Mouse (Mus musculus): ENCODE results near the gene Cldn22. TPM values are rescaled to one million over a fixed set of nuclear protein-coding genes. Genes with fewer than 3 reads are reported as not detected.
A peak's percentile ranks its signal among the peaks of the same experiment; 100 is the strongest.

Gene Cldn22
- polyA plus RNA-seq, 1 experiment from 2014 or later: not detected

- no peak overlapping the region for H3K9ac ChIP-seq (replicated peaks; ENCODE audit: low read length)
- H3K9me3 ChIP-seq (replicated peaks; ENCODE audit: control insufficient read depth, low read length): no peaks in the 10 kb centered on the region
- no peaks in the 10 kb centered on the region for H3K4me1 ChIP-seq (ENCODE audit: control insufficient read depth, insufficient read depth, low read length)
- WGBS: 43% methylated on average over 10 of the region's 10 CpGs
- H3K27me3 ChIP-seq (ENCODE audit: control insufficient read depth, insufficient read depth, low read length): no peaks in the 10 kb centered on the region; the same call in 1 of the 2 replicates
- H3K4me2 ChIP-seq (ENCODE audit: low read depth, low read length): no peak overlapping the region
- H3K36me3 ChIP-seq (replicated peaks; ENCODE audit: control insufficient read depth, insufficient read depth, low read depth, low read length): no peaks in the 10 kb centered on the region
- H3K27ac ChIP-seq (replicated peaks; ENCODE audit: low read depth, low read length): no peak overlapping the region
- H3K4me3 ChIP-seq (ENCODE audit: low read depth, low read length): no peak overlapping the region
- peak; percentile 36 for DNase-seq (ENCODE audit: low spot score)
- no peak for ATAC-seq (replicated peaks; ENCODE audit: insufficient number of reproducible peaks, low FRiP score, low TSS enrichment, low read depth)
Observed at GRCm38 (mm10) chr8:47787705-47788104, 36.6 kb upstream of the Cldn22 start.

DNA sequence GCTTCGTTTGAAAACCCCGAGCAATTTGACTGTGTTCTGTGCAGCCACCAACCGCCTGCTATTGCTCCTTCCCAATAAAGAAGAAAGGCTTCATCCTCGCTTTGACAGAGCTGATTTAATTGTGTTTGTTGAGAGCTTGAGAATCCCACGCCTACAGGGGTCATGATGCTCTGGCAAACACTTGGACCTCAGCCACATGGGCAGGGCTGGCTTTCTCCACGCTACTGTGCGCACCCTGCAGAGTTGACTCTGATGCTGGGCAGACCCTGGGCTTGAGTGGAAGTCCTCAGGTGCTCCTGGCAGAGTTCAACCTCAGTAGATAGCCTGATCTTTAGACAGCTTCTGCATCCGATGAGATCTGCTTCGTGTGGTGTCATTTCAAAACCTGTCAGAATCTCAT is 32.3 kb upstream of the Cldn22 start:
- no peak for ATAC-seq (replicated peaks; ENCODE audit: insufficient number of reproducible peaks, low FRiP score, low TSS enrichment, low read depth)
- Histone ChIP-seq H3K4me2 (ENCODE audit: low read depth, low read length) (no peak overlapping the region), H3K9me3 (replicated peaks; ENCODE audit: control insufficient read depth, low read length) (no peaks in the 10 kb centered on the region), H3K36me3 (replicated peaks; ENCODE audit: control insufficient read depth, insufficient read depth, low read depth, low read length) (no peaks in the 10 kb centered on the region), H3K9ac (replicated peaks; ENCODE audit: low read length) (no peak overlapping the region), H3K27ac (replicated peaks; ENCODE audit: low read depth, low read length) (no peak overlapping the region), H3K27me3 (ENCODE audit: control insufficient read depth, insufficient read depth, low read length) (no peaks in the 10 kb centered on the region; the same call in 1 of the 2 replicates), H3K4me3 (ENCODE audit: low read depth, low read length) (no peak overlapping the region), H3K4me1 (ENCODE audit: control insufficient read depth, insufficient read depth, low read length) (no peaks in the 10 kb centered on the region)
- DNase-seq (ENCODE audit: low spot score): no peak
- 77% methylated on average over 9 of the region's 9 CpGs for WGBS

GRCm38 (mm10) chr8:47799438-47799837 is 24.8 kb upstream of the Cldn22 start:
- Histone ChIP-seq H3K27me3 (ENCODE audit: control insufficient read depth, insufficient read depth, low read length) (no peaks in the 10 kb centered on the region), H3K4me2 (ENCODE audit: low read depth, low read length) (no peak overlapping the region), H3K27ac (replicated peaks; ENCODE audit: low read depth, low read length) (no peak overlapping the region), H3K4me3 (ENCODE audit: low read depth, low read length) (no peak overlapping the region), H3K4me1 (ENCODE audit: control insufficient read depth, insufficient read depth, low read length) (no peaks in the 10 kb centered on the region), H3K9me3 (replicated peaks; ENCODE audit: control insufficient read depth, low read length) (no peaks in the 10 kb centered on the region), H3K36me3 (replicated peaks; ENCODE audit: control insufficient read depth, insufficient read depth, low read depth, low read length) (no peaks in the 10 kb centered on the region), H3K9ac (replicated peaks; ENCODE audit: low read length) (no peak overlapping the region)
- 81% methylated on average over 6 of the region's 6 CpGs for WGBS
- ATAC-seq (replicated peaks; ENCODE audit: insufficient number of reproducible peaks, low FRiP score, low TSS enrichment, low read depth) (no peak), DNase-seq (ENCODE audit: low spot score) (no peak)

- Histone ChIP-seq H3K27me3 (ENCODE audit: control insufficient read depth, insufficient read depth, low read length) (no peaks in the 10 kb centered on the region), H3K4me2 (ENCODE audit: low read depth, low read length) (no peak overlapping the region), H3K27ac (replicated peaks; ENCODE audit: low read depth, low read length) (no peak overlapping the region), H3K9me3 (replicated peaks; ENCODE audit: control insufficient read depth, low read length) (no peaks in the 10 kb centered on the region), H3K36me3 (replicated peaks; ENCODE audit: control insufficient read depth, insufficient read depth, low read depth, low read length) (no peaks in the 10 kb centered on the region), H3K9ac (replicated peaks; ENCODE audit: low read length) (no peak overlapping the region), H3K4me3 (ENCODE audit: low read depth, low read length) (no peak overlapping the region), H3K4me1 (ENCODE audit: control insufficient read depth, insufficient read depth, low read length) (no peaks in the 10 kb centered on the region)
- DNase-seq (ENCODE audit: low spot score) (no peak), ATAC-seq (replicated peaks; ENCODE audit: insufficient number of reproducible peaks, low FRiP score, low TSS enrichment, low read depth) (no peak)
- WGBS: 68% methylated on average over 2 of the region's 2 CpGs
Observed at GRCm38 (mm10) chr8:47802349-47802748, 21.9 kb upstream of the Cldn22 start.

- Histone ChIP-seq H3K27me3 (ENCODE audit: control insufficient read depth, insufficient read depth, low read length) (no peaks in the 10 kb centered on the region), H3K4me3 (ENCODE audit: low read depth, low read length) (no peak overlapping the region), H3K4me1 (ENCODE audit: control insufficient read depth, insufficient read depth, low read length) (no peaks in the 10 kb centered on the region), H3K4me2 (ENCODE audit: low read depth, low read length) (no peak overlapping the region), H3K36me3 (replicated peaks; ENCODE audit: control insufficient read depth, insufficient read depth, low read depth, low read length) (no peaks in the 10 kb centered on the region), H3K27ac (replicated peaks; ENCODE audit: low read depth, low read length) (no peak overlapping the region), H3K9ac (replicated peaks; ENCODE audit: low read length) (no peak overlapping the region), H3K9me3 (replicated peaks; ENCODE audit: control insufficient read depth, low read length) (no peaks in the 10 kb centered on the region)
- ATAC-seq (replicated peaks; ENCODE audit: insufficient number of reproducible peaks, low FRiP score, low TSS enrichment, low read depth) (no peak), DNase-seq (ENCODE audit: low spot score) (no peak)
- WGBS: 100% methylated on average over 1 of the region's 1 CpGs
Observed at GRCm38 (mm10) chr8:47804262-47804661, 20.0 kb upstream of the Cldn22 start.

GRCm38 (mm10) chr8:47809970-47810665 is 14.2 kb upstream of the Cldn22 start:
- Histone ChIP-seq H3K4me3 (ENCODE audit: low read depth, low read length) (no peak overlapping the region), H3K27me3 (ENCODE audit: control insufficient read depth, insufficient read depth, low read length) (no peaks in the 10 kb centered on the region), H3K36me3 (replicated peaks; ENCODE audit: control insufficient read depth, insufficient read depth, low read depth, low read length) (no peaks in the 10 kb centered on the region), H3K4me2 (ENCODE audit: low read depth, low read length) (no peak overlapping the region), H3K27ac (replicated peaks; ENCODE audit: low read depth, low read length) (no peak overlapping the region), H3K9ac (replicated peaks; ENCODE audit: low read length) (no peak overlapping the region), H3K9me3 (replicated peaks; ENCODE audit: control insufficient read depth, low read length) (no peaks in the 10 kb centered on the region), H3K4me1 (ENCODE audit: control insufficient read depth, insufficient read depth, low read length) (no peaks in the 10 kb centered on the region)
- DNase-seq (ENCODE audit: low spot score) (no peak), ATAC-seq (replicated peaks; ENCODE audit: insufficient number of reproducible peaks, low FRiP score, low TSS enrichment, low read depth) (no peak)
- WGBS: 84% methylated on average over 14 of the region's 14 CpGs

- ATAC-seq (replicated peaks; ENCODE audit: insufficient number of reproducible peaks, low FRiP score, low TSS enrichment, low read depth): no peak
- Histone ChIP-seq H3K36me3 (replicated peaks; ENCODE audit: control insufficient read depth, insufficient read depth, low read depth, low read length) (no peaks in the 10 kb centered on the region), H3K27me3 (ENCODE audit: control insufficient read depth, insufficient read depth, low read length) (no peaks in the 10 kb centered on the region), H3K4me1 (ENCODE audit: control insufficient read depth, insufficient read depth, low read length) (no peaks in the 10 kb centered on the region), H3K9ac (replicated peaks; ENCODE audit: low read length) (no peak overlapping the region), H3K4me2 (ENCODE audit: low read depth, low read length) (no peak overlapping the region), H3K27ac (replicated peaks; ENCODE audit: low read depth, low read length) (0 out of 2 replicates have a peak overlapping the region, but pooled peaks have one; percentile 32), H3K4me3 (ENCODE audit: low read depth, low read length) (no peak overlapping the region), H3K9me3 (replicated peaks; ENCODE audit: control insufficient read depth, low read length) (no peaks in the 10 kb centered on the region)
- 70% methylated on average over 7 of the region's 7 CpGs for WGBS
- no peak for DNase-seq (ENCODE audit: low spot score)
Observed at GRCm38 (mm10) chr8:47810666-47811015, 13.6 kb upstream of the Cldn22 start.

GRCm38 (mm10) chr8:47811221-47811620 is 13.1 kb upstream of the Cldn22 start:
- WGBS: 54% methylated on average over 12 of the region's 12 CpGs
- DNase-seq (ENCODE audit: low spot score) (no peak), ATAC-seq (replicated peaks; ENCODE audit: insufficient number of reproducible peaks, low FRiP score, low TSS enrichment, low read depth) (no peak)
- Histone ChIP-seq H3K27ac (replicated peaks; ENCODE audit: low read depth, low read length) (no peak overlapping the region), H3K4me3 (ENCODE audit: low read depth, low read length) (no peak overlapping the region), H3K27me3 (ENCODE audit: control insufficient read depth, insufficient read depth, low read length) (no peaks in the 10 kb centered on the region), H3K4me2 (ENCODE audit: low read depth, low read length) (no peak overlapping the region), H3K36me3 (replicated peaks; ENCODE audit: control insufficient read depth, insufficient read depth, low read depth, low read length) (no peaks in the 10 kb centered on the region), H3K9ac (replicated peaks; ENCODE audit: low read length) (no peak overlapping the region), H3K4me1 (ENCODE audit: control insufficient read depth, insufficient read depth, low read length) (no peaks in the 10 kb centered on the region), H3K9me3 (replicated peaks; ENCODE audit: control insufficient read depth, low read length) (no peaks in the 10 kb centered on the region)
